In the genomic region with DNA sequence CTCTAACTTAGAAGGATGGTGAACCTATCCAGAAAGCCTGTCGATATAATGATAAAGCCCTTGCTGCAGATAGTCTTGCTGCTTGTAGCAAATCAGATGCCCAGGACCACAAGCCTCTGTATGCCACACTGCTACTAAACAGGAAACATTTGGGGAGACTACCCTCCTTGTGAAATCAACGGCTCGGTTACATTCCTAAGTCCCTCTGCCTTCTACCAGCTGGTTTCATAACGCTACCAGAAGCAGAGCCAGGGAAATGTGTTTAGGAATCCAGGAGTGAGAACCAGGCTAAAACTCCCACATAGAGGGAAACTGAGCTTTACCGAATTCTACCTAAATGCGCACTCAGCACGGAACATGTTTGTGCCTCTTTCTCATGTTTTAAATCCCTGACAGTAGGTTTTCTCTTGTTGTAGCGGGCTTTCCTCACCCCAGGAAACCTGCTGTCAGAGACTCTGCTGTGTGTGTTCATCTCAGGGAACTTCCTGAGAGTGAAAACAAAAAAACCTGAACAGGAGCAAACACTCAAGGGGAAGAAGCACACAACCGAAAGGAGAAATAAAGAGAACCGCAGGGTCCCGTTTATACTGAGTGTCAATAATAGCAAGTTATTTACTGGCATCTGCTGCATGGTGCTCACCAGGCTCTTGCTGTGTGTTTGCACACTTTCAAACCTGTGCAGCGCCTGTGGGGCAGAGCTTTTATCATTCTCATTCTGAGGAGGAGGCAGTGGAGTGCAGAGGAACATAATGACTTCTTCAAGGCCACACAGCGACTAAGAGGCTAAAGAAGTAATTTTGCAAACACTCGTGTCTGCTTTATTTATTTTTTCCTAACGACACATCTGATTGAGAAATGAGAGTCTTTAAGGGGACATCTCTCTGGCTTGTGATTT, we compare ENCODE assay signal across 8 mouse cellular contexts. TPM values are rescaled to one million over a fixed set of nuclear protein-coding genes. Genes with fewer than 3 reads are reported as not detected.
A peak's percentile ranks its signal among the peaks of the same experiment; 100 is the strongest.
DNase-seq lines count a peak whose midpoint lies in the region; ATAC-seq and TF ChIP-seq lines count a peak whose summit lies in the region.

No protein-coding gene starts in this region.

- peak; percentile 11 to 31 for DNase-seq in cerebellum, adult 18-20 months
- no peak for DNase-seq in cerebellum, adult 11-12 months
- DNase-seq in layer of hippocampus, adult 2 months (ENCODE audit: low spot score in 2 of 2), result peak in 1 of 2 experiments; percentile 7
- DNase-seq in layer of hippocampus, adult 9-10 months (ENCODE audit: low spot score), result no peak
- peak; percentile 12 to 33 for DNase-seq in cerebellum, postnatal 25 days
- DNase-seq in liver, postnatal 0 days, result no peak
- DNase-seq in gastrocnemius, postnatal 25 days, result no peak

- H3K4me1 ChIP-seq in liver, postnatal 0 days (ENCODE audit: insufficient read depth), result peaks cover 4% of the 10 kb centered on the region; the same call in 1 of the 2 replicates

- no peaks in the 10 kb centered on the region for H3K9me3 ChIP-seq in liver, postnatal 0 days (ENCODE audit: low read length)

- H3K27ac ChIP-seq in layer of hippocampus, adult 2 months, result peak overlapping the region; percentile 28; the same call in 1 of the 2 replicates
- 0 out of 2 replicates have a peak overlapping the region, but pooled peaks have one; percentile 9 for H3K27ac ChIP-seq in liver, postnatal 0 days (ENCODE audit: low read depth)

- no peaks in the 10 kb centered on the region for H3K27me3 ChIP-seq in liver, postnatal 0 days (ENCODE audit: insufficient read depth, low read length)

- no peak for TF ChIP-seq CTCF in layer of hippocampus, adult 2 months (conservative IDR thresholded peaks at IDR 0.05)
- no peak for TF ChIP-seq CTCF in liver, postnatal 0 days (IDR thresholded peaks at IDR 0.05; ENCODE audit: low read depth)

- H3K4me3 ChIP-seq in layer of hippocampus, adult 2 months, result peak overlapping the region; percentile 30
- H3K4me3 ChIP-seq in liver, postnatal 0 days (ENCODE audit: low read depth, low read length), result no peak overlapping the region

- ATAC-seq in liver, postnatal 0 days, result no peak
- no peak for ATAC-seq in erythroid progenitor cell, adult 5-6 weeks (replicated peaks; ENCODE audit: low FRiP score, poor library complexity, severe bottlenecking)

- peak overlapping the region; percentile 46 for H3K4me2 ChIP-seq in liver, postnatal 0 days (ENCODE audit: low read depth, low read length)

- peaks cover 2% of the 10 kb centered on the region; the same call in 1 of the 2 replicates for H3K36me3 ChIP-seq in liver, postnatal 0 days (replicated peaks; ENCODE audit: insufficient read depth, low read length)

- TF ChIP-seq EP300 in liver, postnatal 0 days (IDR thresholded peaks at IDR 0.05; ENCODE audit: low read depth), result no peak

- WGBS in liver, postnatal 0 days (ENCODE audit: insufficient replicate concordance), result 22% methylated on average over 15 of the region's 15 CpGs

- H3K9ac ChIP-seq in liver, postnatal 0 days (replicated peaks), result no peak overlapping the region

RNA-seq across cellular contexts. Expression of gene Slc19a2, which starts 30.8 kb away (rescaled TPM):
- 10 to 100 TPM; 10.1 to 15.3 TPM for total RNA-seq in layer of hippocampus, adult 2 months (2021)
- polyA plus RNA-seq in liver, postnatal 0 days (2015; fragmentation: Nextera tagmentation; extraction: Ambion mirVana), result 31.1 and 31.4 TPM in 2 replicates
- total RNA-seq in gastrocnemius, postnatal 25 days (2021), result 1 to 10 TPM; 3.3 to 4.0 TPM
- total RNA-seq in erythroid progenitor cell, adult 5-6 weeks (2015; ENCODE audit: low replicate concordance), result 16.2 and 21.8 TPM in 2 replicates
- 1.6 and 5.4 TPM in 2 replicates for total RNA-seq in erythroid progenitor cell, adult 5-6 weeks (2017; ENCODE audit: low replicate concordance)

RNA-seq across cellular contexts. Expression of gene Ccdc181, which starts 57.3 kb away (rescaled TPM):
- total RNA-seq in layer of hippocampus, adult 2 months (2021), result 10 to 100 TPM; 21.7 to 24.8 TPM
- 2.6 and 2.7 TPM in 2 replicates for polyA plus RNA-seq in liver, postnatal 0 days (2015; fragmentation: Nextera tagmentation; extraction: Ambion mirVana)
- total RNA-seq in gastrocnemius, postnatal 25 days (2021), result 1 to 10 TPM; 6.3 to 8.2 TPM
- 1.7 and 15.5 TPM in 2 replicates for total RNA-seq in erythroid progenitor cell, adult 5-6 weeks (2015; ENCODE audit: low replicate concordance)
- 8.4 and 9.0 TPM in 2 replicates for total RNA-seq in erythroid progenitor cell, adult 5-6 weeks (2017; ENCODE audit: low replicate concordance)

Comparison
In these comparisons a context has a peak if more than half of its experiments do, and no peak if none do; other contexts are left out.
1. DNase-seq: peak in cerebellum, adult 18-20 months (2 of 2) and cerebellum, postnatal 25 days (2 of 2); none in cerebellum, adult 11-12 months (single experiment), layer of hippocampus, adult 9-10 months (single experiment), liver, postnatal 0 days (single experiment) and gastrocnemius, postnatal 25 days (single experiment).